Mouse (Mus musculus) embryo, embryonic 11 days (tissue): ENCODE data around the gene Serpina3b.
"Not testable (repeated sequence)": the region's sequence is repeated elsewhere in the genome, so short reads cannot be mapped to it uniquely, and the experiment has no call there.

Experiments
- DNase-seq: peaks from one replicate; pipeline ENCODE4 v3.0.0-alpha.2; 2015

The Serpina3b gene

DNA sequence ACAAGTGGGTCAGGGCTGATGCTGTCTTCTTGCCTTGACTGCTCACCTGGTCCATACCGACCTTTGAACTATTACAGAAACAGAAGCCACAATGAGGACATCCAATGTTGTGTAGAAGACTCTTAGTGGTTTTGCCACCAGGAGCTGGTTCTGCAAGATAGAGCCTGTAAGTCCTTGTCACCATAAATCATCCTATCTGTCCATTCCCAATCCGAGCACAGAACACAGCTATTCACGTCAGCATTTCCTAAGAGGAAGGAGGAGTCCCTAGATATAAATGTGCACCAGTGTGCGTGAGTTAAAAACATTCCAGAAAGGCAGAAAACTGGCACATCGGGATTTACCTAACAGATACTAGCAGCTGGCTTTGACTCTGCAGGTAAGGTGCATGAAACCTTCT, at the start of gene Serpina3b:
Serpina3b (plus strand) TSS at position 301 of the 400 bp plus-strand sequence.
- no peak for DNase-seq

DNA sequence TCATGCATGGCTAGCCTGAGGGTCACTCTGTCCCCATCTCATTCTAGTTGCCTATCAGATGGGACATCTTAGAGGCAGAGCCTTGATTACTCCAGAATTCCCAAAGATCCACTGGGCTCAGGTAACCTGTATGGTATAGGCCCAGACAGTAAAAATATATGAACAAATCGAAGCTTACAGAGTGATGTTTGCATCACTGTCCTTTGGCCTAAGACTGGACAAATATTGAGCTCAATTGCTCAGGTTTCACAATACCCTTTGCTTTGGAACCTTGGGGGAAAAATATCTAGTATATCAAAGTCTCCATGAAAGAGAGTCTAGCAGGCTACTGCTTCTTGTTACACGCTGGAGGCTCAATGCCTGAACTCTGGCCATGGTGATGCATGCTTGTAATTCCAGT, 37.7 kb upstream of the Serpina3b start:
- DNase-seq, result no peak

DNA sequence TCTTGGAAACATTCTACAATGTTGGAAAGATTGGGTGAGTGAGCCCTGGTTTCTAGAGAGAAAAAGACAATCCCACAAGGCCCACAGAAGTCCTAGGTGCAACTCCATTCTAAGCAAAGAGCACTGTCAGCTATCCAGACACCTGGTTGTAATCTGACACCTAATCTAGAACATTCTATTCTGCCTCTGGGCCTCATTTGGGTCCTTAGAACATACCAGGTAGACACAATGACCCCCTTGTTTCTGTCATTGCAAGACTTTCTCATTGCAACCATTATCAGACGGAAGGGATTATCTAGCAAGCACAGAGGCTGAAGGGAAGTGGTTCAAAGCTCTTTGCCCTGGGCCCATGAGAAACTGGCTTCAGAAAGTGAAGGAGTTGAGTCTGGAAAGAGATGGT, 36.5 kb upstream of the Serpina3b start:
- DNase-seq, result no peak

DNA sequence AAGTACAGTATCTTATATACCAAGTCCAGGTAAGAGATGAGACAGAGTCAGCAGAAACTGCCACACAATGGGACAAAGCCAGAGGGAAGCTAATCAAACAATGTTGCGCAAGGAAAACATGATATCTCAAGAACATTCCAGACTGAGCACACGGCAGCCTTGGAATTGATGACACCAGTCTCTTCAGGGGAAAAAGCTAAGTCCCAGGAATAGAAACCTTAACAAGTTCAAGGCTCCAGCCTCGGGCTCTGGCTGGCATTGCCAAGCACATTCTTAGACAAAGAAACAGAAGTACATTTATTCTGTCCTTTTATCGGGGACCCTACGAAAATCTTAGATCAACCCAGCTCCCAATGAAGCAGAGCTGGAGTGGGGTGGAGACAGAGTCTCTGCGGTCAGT, 27.0 kb upstream of the Serpina3b start, which contains the start of gene Serpina5:
Serpina5 (plus strand) TSS at position 346 of the 400 bp plus-strand sequence.
- no peak for DNase-seq

DNA sequence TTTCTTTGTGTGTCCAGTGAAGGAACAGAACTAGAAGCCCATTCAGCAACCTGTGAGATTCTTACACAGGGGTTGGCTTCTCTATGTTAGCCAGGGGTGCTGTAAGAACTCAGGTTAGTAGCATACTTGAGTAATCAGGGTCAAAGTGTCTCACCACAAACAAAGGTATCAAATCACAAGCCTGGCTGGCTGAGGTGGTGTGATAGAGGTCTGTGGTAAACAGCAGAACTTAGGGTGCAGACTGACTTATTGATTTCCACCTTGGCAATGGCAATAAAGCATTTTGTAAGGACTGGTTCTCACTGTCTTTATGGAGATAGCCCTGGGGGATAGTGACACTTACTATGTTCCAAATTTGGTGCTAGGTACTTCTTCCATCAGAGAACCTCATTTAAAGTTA, 21.9 kb upstream of the Serpina3b start:
- no peak for DNase-seq

DNA sequence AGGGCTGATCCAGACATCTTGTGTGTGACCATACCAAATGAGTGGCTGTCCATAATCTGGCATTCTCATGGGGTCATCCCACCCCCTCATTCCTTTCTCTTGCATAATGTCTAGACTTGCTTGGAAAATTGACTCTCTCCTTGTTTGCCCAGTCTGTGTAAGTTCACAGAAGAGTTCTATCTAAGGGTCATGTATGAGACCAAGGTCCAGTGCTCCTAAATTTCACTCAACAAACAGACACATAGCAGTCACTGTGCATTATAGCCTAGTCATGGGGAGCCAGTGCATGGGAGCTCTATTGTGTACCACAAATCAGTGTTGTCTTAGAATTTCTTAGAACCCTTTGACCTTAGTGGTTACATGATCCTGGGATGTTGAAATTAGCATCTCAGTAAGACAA, 20.9 kb upstream of the Serpina3b start:
- DNase-seq, result no peak

DNA sequence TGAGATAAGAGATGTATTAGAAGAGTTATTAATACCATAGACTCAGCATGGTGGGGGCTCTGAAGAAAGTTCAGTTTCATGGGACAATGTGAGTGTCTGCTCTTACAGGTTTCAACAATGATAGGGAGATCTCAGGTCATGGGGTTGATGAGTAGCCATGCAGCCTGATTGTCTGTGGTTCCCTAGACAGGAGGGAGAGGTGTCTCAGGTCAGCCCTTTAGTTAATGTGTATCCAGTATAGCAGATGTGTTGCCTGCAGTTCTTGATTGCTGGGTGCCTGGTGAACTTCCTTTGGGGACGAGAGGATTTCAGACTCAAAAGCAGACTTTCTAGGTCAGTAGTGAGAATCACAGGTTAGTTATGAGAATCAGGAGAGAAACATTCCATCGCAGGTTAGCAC, 19.3 kb upstream of the Serpina3b start:
- DNase-seq, result no peak

DNA sequence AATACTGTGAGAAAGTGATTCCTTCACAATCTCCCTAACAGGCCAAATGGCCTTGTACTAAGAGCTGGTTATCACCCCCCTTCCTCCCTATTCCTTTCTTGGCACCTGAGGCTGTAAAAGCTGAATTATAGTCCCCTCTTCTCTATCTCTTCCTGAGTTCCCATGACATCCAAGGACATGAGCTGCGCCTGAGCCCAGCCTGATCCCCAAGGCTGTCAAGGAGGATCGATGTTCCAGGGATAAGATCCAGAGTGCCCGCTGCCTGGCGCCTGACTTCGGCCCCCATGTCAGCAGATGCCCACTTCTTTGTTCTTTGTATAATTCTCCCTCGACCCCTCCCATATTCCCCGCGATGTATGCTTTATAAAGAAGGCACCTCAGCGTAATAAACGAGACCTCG, 15.5 kb upstream of the Serpina3b start, which contains the start of gene Serpina3a:
Serpina3a (plus strand) TSS at position 392 of the 400 bp plus-strand sequence.
- DNase-seq, result not testable (repeated sequence)

DNA sequence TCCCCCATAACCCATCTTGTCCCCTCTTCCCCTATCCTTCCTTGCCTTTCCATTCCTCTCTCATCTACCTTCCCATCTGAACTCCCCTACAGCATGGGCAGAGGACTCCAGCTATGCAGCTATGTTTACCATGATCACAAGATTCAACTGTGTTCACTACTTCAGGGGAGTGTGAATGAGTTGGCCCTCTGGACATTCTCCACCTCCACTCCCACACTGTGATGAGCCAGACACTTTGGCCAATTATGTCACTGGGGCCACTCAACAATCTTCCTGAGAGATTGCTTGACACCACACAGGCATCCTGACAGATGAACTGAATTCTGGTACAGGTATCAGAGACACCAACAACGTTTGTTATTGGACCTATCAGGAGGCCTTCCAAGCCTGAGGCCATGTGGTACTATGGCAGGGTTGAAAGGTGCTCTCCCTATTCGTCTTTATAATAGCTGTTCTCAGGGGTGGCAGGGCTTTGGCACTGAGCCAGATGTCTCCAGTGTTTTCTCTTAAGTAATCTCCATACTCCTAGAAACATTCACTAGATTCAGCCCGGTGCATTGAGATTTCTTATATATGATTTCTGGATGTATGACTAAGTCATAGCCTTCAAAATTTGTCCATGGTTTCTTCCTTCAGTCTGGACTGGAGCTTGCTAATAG, 12.7 kb upstream of the Serpina3b start:
- no peak for DNase-seq

DNA sequence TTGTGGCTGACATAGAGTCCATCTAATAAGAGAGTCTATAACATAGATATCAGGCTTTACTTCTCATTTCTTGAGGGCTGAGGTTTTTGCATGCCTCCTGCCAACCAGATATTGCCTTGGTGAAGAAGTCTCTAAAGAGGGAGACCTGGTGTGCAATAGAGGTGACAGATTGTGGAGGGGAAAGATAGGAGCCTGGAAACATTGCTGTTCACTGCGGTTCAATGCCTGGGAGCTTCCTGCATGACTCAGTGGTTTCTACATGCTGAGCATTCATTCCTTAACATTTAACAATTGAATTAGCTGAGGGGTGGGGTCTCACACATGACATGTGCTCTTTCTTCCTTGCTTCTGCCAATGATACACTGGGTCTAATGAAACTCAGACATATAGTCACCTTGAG, 4.7 kb upstream of the Serpina3b start:
- DNase-seq, result no peak

DNA sequence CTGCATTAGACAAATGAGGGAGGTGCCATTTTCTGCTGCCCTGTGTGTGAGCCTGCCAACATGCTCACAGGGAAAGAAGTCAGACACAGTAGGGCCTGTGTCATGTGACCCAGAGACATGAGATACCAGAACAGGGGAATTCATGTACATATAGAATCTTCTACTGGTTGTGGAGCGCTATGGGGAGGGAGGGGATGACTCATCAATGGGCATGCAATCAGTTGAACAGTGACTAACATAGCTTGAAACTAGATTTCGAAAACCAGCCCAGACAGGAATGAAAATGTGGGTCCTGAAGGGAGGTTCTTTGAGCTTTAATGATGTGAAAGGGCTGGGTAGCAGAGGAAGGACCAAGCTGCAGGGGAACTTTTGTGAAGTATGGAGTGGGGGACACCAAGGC, 3.8 kb upstream of the Serpina3b start:
- no peak for DNase-seq

DNA sequence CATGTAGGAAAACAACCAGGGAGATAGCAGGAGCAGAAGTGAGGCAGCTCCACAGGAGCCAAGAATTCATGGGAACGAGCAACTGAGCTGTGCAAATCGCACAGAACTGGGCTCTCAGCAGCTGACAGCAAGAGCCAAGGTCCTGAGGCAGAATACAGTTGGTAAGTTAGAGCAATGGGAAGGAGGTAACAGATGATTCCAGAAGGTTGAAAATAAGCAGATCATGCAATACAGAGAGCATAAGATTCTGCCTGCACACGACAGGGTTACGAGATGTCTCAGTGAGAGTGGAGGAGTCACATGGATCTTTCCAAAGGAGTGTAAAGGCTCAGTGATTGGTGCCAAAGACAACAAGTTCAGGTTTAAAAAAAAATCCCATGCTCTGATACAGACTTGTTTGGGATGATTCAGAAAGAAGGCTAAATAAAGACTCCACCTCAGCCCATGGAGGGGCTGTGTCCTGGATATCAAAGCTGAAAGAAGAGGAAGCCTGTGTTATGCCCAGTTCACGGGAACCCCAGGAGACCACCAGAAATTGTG, 2.7 kb upstream of the Serpina3b start:
- DNase-seq, result no peak

DNA sequence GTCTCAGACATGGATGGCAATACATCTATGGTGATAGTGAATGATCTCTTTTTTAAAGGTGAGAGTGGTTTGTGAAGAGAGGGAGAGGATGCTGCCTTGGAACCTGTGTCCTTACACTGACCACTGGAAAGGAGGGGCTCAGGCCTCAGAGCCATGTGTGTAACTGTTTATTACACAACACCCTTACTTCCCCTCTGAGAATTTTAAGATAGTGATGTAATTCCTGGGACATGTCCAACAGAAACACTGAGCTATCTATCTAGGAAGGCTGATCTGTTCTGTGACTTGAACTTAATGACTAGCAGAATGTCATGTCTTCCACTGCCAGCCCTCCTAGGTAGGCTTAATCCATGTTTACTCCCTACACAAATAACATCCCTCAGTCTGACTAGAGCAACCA, 3.2 kb downstream of the Serpina3b start:
- no peak for DNase-seq

DNA sequence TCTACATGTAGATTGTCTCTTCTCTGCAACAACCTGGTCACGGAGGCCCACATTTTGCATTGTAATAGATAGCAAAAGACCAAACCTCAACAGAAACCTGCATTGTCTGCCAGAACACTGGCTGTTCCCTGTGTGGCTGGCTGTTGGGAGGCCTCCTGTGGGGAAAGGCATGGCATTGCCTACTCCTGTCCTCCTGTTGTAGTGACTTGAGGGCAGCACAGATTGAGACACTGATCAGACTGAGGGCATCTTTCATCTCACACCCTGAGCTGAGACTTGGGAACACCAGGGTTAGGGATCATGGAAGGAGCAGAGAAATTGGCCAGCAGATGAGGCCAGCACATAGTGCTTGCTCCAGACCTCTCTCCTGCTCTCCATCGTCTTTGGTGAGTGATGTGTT, 10.4 kb downstream of the Serpina3b start:
- no peak for DNase-seq

DNA sequence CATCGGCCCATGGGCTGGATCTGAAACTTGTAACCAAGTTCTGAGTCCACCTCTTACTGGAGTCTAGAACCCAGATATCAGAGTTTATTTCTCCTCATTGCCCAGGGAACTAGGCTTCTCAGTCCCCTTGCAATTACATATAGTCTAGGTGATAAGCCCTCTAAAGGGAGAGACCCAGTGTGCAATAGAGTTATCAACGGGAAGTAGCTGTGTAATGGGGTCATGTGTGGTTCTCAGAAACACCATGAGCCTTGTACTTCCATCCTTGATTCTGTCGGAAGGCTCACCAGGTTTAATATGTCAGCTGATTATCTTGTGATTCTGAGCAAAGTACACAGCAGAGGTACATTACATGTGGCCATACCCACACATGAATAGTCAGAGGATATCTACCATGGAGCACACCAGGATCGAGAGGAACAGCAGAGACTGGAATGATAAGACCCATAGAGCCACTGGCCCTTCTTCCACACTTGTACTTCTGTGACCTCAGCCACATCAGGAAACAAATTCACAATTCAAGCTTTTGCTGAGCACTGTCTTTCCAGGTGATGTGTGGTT, 12.8 kb downstream of the Serpina3b start:
- no peak for DNase-seq

DNA sequence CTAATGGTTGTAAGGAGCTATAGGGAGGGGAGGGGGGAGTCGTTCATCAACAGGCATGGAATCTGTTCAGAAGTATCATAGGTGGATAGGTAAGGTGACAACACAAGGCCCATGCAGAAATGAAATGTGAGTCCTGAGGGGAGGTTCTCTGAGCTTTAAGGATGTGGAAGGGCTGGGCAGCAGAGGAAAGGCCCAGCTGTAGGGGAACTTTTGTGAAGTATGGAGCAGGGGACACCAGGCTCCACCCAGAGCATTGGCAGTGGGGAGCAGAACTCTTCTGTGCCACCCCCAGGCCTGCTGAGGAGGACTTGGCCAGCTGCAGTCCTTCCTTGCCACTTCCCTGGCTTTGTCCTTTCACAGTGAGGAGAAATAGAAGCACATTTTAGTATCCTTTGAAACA, 13.7 kb downstream of the Serpina3b start:
- no peak for DNase-seq

DNA sequence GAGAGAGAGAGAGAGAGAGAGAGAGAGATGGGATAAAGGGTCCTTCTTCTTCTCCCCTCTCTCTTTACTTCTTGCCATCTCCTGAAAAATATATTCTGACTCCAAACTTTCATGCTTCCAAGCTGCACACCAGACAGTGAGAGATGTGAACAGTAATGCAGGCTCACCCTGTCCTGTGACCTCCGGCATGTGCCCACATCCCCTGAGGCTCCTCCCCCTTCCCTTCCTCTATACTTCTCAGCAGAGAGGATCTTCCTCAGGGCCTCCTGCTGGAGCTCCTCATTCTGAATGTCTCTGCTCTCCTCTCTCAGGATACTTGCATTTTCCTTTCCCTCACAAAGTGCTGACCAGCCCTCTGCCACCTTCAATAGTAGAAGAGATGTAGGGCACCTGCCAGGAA, 14.6 kb downstream of the Serpina3b start:
- DNase-seq, result no peak

DNA sequence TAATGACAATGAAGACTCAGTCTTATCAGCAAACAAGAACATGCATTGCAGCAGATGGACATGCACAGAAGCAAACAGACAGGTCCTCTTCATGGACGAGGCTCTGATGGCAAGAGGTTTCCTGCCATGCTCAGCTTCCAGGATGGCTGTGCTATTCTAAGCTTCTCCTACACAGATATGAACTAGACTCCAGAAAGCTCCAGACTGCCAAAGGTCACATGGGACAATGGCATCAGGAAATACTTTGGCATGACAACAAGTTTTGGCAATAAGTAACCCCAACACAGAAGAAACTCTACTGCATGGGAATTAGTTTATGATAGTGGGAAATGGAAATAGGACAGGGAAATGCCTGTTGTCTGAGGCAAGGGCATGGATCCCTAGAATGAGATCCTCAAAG, 15.5 kb downstream of the Serpina3b start:
- no peak for DNase-seq

DNA sequence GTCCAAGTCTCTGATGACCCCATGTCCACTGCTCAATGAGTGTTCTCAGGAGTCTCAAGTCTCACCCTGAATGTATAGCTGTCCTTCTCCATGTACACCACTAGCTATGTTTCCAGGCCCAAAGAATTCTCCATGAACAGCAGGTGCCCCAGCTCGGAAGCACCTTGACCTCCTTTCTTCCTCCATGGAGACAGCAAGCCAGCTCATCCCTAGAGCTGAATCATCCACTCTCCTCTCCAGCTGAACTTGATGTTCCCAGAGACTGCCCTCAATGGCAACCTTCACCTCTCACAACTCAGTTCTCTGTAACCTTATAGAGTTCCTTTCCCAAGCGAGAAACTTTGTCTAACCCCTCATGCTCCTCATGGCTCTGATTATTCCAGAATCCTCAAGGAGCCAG, 17.8 kb downstream of the Serpina3b start:
- no peak for DNase-seq

DNA sequence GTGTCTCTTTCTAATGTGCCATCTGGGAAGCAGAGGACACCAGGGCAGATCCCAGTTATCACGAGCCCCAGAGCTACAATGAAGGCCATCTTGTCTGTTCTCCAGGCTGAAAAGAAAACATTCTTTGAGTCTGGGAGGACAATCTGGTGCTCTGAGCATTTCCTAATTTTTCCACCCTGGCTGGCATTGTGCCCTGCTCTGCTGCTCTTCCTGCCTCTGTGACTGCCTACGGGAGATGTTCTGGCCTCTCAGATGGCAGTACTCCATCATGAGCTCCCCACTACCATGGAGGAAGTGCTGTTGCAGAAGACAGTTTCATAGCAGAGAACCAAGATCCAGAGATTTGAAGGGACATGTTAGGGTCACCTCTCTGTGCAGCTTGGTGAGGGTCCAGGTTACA, 24.2 kb downstream of the Serpina3b start:
- DNase-seq, result no peak

DNA sequence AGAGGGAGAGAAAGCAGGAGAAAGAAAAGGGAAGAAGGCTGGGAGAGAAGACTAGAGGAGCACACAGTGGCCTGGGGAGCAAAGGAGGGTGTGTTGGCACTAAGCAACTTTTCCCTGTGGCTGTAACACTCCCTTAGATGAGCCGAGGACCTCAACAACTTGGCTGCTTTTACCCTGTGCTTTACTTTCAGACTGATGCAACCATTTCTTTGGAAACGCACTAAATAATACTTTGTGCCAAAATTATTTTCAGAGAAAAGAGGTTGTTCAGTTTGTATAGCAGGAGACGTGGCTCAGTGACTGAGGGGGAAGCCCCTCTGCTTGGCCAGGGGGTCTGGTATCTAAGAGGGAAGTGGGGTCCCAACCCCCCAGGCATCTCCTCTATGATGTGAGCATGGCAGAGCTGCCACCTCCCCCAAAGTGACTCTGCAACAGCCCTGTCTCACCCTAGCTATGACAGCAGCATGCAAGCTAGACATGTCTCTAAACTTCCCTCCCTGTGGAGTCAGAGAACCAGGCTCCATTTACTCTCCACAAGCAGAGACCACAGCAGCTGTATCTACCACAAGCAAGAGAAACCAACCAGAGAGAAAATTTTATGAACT, 25.3 kb downstream of the Serpina3b start:
- no peak for DNase-seq

DNA sequence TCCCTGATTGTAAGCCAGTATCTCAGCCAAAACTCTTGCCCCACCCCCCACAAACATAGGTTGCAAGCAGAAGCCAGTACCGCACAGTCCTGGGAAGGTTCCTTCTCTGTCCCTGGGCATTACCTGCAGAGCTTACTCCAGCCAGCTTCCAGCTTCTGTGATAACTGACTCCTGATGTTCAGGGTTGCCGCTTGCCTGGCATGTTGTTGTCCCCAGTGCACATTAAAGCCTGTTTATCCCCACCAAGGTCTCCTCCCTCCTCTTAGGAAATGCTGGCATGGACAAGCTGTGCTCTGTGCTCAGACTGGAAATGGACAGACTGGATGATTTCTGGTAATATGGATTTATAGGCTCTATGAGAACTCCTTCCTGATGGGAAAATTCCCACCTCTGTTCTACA, 25.9 kb downstream of the Serpina3b start, which contains the start of gene Serpina3c:
Serpina3c (minus strand) TSS at position 215 of the 400 bp plus-strand sequence.
- no peak for DNase-seq

DNA sequence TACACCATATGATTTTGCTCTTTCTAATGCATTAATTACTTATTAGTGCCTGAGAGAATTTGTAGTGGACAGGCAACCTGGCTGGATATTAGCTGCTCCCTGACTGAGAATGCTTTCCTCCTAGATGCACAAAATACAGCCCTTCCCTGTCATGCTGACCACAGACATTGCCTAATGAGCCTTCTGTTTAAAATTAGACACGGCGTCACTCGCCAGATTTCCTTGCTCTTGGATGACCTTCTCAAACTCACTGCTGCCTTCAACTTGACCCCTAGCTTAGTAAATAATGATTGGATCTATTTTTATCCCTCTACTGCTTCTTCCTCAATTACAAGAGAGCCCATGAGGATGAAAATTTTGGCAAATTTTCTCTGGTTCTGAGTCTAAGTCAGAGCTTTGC, 47.0 kb downstream of the Serpina3b start:
- peak; percentile 7 for DNase-seq

DNA sequence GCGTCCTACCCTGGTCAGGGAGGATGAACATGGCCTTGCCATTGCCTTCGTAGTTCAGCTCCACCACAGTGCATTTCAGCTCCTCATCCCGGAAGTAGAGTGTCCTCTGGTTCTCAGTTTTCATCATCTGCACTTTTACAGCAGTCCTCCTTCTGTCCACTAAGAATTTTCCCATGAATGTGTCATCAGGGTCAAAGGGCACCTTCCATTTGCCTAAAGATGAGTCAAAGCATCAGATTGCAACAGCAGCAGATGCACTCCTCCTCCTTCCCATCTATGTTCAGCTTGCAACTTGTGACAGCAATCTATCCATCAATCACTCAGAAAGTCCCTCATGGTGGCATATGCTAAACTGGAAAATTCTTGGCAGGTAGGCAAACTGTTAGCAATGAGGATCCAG, 47.8 kb downstream of the Serpina3b start:
- no peak for DNase-seq
